Mouse (Mus musculus): ENCODE data around the gene Matn1. TPM values are rescaled to one million over a fixed set of nuclear protein-coding genes. Genes with fewer than 3 reads are reported as not detected.
A peak's percentile ranks its signal among the peaks of the same experiment; 100 is the strongest.

Matn1 gene
- 1.1 and 4.1 TPM in 2 replicates for polyA plus RNA-seq (2012; ENCODE audit: insufficient read depth, low replicate concordance)

- H3K27me3 ChIP-seq (replicated peaks), result peaks cover 9% of the 10 kb centered on the region
- peaks cover 7% of the 10 kb centered on the region for H3K36me3 ChIP-seq (replicated peaks; ENCODE audit: low read length)
- no peaks in the 10 kb centered on the region for H3K9me3 ChIP-seq
- peak within 1 kb of the TSS; percentile 55 for H3K4me3 ChIP-seq (replicated peaks)
- TF ChIP-seq GATA1 (IDR thresholded peaks at IDR 0.05; ENCODE audit: borderline replicate concordance, low read length), result no peak
- TF ChIP-seq FLI1 (IDR thresholded peaks at IDR 0.05; ENCODE audit: low read length), result no peak
- H3K4me1 ChIP-seq, result peaks cover 69% of the 10 kb centered on the region
Observed at GRCm38 (mm10) chr4:130944112-130944511, at the start of gene Matn1. Gene Matn1, plus strand, starts transcription at chr4:130944385.

DNA sequence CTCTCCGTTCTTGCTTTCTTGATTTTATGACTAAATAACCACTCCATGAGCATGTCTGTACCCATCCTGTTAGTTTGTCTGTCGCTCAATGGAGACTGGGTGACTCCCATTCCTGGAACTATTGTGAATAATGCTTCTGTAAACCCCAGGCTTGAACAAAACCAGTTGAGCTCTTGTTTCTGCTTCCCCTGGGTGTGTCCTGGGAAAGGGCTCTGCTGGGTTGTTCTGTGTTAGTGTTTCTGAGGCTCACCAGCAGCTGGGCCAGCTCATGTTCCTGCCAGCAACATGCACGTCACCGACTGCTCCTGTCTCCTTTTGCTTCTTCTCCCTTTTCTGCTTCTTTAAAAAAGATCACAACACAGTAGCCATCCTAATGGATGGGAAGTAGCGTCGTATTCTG lies 48.5 kb upstream of the Matn1 start:
- Histone ChIP-seq H3K4me1 (peaks cover 88% of the 10 kb centered on the region), H3K9me3 (peaks cover 4% of the 10 kb centered on the region), H3K4me3 (replicated peaks) (no peak overlapping the region), H3K36me3 (replicated peaks; ENCODE audit: low read length) (no peaks in the 10 kb centered on the region), H3K27me3 (replicated peaks) (peaks cover 15% of the 10 kb centered on the region)
- TF ChIP-seq FLI1 (IDR thresholded peaks at IDR 0.05; ENCODE audit: low read length), result no peak
- no peak for TF ChIP-seq GATA1 (IDR thresholded peaks at IDR 0.05; ENCODE audit: borderline replicate concordance, low read length)

DNA sequence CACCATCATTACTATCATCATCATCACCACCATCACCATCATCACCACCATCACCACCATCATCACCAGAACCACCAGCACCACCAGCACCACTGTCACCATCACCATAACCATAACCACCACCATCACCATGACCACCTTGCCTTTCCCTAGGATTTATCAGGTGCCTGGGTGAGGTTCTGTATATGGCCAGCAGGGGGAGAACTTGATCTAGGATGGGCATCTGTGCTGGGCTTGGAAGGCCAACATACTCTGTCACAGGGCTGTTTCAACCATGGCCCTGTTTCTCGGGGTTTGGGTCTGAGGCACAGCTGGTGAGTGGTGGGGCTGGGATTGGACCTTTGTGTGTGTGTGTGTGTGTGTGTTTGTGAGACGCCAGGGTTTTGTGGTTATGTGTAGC lies 47.8 kb upstream of the Matn1 start:
- TF ChIP-seq GATA1 (IDR thresholded peaks at IDR 0.05; ENCODE audit: borderline replicate concordance, low read length) (no peak), FLI1 (IDR thresholded peaks at IDR 0.05; ENCODE audit: low read length) (no peak)
- H3K4me3 ChIP-seq (replicated peaks), result peak overlapping the region; percentile 62
- peaks cover 88% of the 10 kb centered on the region for H3K4me1 ChIP-seq
- H3K27me3 ChIP-seq (replicated peaks), result peaks cover 13% of the 10 kb centered on the region
- no peaks in the 10 kb centered on the region for H3K36me3 ChIP-seq (replicated peaks; ENCODE audit: low read length)
- H3K9me3 ChIP-seq, result peaks cover 4% of the 10 kb centered on the region

DNA sequence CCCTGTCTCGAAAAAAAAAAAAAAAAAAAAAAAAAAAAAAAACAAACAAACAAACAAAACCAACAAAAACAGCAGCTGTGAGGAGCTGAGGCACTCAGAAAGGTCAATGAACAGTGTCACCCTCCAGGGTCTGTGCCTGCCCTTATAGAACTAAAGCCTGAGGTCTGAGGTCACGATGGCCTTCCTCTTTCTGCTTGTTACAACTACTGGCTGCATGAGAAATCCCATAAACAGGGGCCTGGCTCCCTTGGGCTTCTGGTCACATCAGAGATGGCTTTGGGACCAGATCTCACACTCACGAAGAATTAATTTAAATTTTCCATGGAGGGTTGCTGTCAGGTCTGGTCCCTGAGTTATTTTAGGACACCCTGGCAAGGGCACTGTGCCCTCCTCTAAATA lies 44.8 kb upstream of the Matn1 start:
- peaks cover 93% of the 10 kb centered on the region for H3K4me1 ChIP-seq
- no peaks in the 10 kb centered on the region for H3K36me3 ChIP-seq (replicated peaks; ENCODE audit: low read length)
- H3K4me3 ChIP-seq (replicated peaks), result no peak overlapping the region
- no peaks in the 10 kb centered on the region for H3K27me3 ChIP-seq (replicated peaks)
- TF ChIP-seq FLI1 (IDR thresholded peaks at IDR 0.05; ENCODE audit: low read length), result no peak
- TF ChIP-seq GATA1 (IDR thresholded peaks at IDR 0.05; ENCODE audit: borderline replicate concordance, low read length), result no peak
- H3K9me3 ChIP-seq, result no peaks in the 10 kb centered on the region

GRCm38 (mm10) chr4:130899782-130900427 lies 44.3 kb upstream of the Matn1 start:
- TF ChIP-seq GATA1 (IDR thresholded peaks at IDR 0.05; ENCODE audit: borderline replicate concordance, low read length) (no peak), FLI1 (IDR thresholded peaks at IDR 0.05; ENCODE audit: low read length) (no peak)
- Histone ChIP-seq H3K4me3 (replicated peaks) (peak overlapping the region; percentile 62), H3K36me3 (replicated peaks; ENCODE audit: low read length) (no peaks in the 10 kb centered on the region), H3K9me3 (no peaks in the 10 kb centered on the region), H3K4me1 (peaks cover 97% of the 10 kb centered on the region), H3K27me3 (replicated peaks) (no peaks in the 10 kb centered on the region)

DNA sequence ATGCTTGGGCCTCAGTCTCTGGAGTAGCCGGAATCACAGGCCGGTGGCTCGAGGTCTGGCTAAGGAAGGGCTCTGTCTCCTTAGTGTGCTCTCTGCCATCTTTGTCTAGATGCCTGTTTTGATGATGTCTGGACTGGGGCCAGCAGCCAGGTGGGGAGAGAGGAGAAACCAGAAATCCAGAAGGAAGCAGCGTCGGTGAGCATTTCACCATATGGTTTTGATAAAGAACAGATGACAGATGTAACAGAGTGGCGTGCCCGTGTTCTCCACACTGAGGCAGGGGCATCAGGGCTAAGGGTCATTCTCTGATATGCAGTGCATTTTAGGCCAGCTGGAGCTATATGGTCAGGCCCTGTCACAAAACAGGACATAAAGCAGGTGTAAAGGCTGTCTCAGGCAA lies 43.4 kb upstream of the Matn1 start:
- peaks cover 100% of the 10 kb centered on the region for H3K4me1 ChIP-seq
- no peaks in the 10 kb centered on the region for H3K9me3 ChIP-seq

DNA sequence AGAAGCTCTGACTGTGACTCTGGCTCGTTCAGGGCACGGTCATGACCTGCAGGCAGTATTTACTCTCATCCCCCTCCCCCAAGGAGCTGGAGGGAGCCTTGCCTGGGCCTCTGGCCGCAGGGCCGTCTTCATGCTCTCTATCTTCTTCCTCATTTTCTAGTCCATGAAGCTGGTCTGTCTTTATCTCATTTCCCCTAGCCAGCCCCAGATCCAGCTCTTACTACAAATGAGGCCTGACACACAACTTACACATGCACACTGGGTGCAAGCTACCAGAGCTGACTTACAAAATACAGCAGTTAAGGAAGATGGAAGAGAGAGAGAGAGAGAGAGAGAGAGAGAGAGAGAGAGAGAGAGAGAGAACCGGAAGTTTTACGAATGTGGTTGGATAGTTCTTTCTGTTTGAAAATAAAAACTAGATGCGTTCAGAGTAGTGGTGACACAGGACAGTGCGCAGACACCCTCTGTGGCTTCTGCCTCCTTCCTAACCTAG lies 41.9 kb upstream of the Matn1 start:
- Histone ChIP-seq H3K4me3 (replicated peaks) (peak overlapping the region; percentile 87), H3K4me1 (peaks cover 100% of the 10 kb centered on the region), H3K9me3 (no peaks in the 10 kb centered on the region), H3K27me3 (replicated peaks) (no peaks in the 10 kb centered on the region), H3K36me3 (replicated peaks; ENCODE audit: low read length) (peaks cover 4% of the 10 kb centered on the region)
- TF ChIP-seq FLI1 (IDR thresholded peaks at IDR 0.05; ENCODE audit: low read length) (no peak), GATA1 (IDR thresholded peaks at IDR 0.05; ENCODE audit: borderline replicate concordance, low read length) (no peak)

More for the DNA sequence above, 43.4 kb upstream of the Matn1 start:
- Histone ChIP-seq H3K27me3 (replicated peaks) (no peaks in the 10 kb centered on the region), H3K36me3 (replicated peaks; ENCODE audit: low read length) (no peaks in the 10 kb centered on the region), H3K4me3 (replicated peaks) (peak overlapping the region; percentile 52)
- TF ChIP-seq GATA1 (IDR thresholded peaks at IDR 0.05; ENCODE audit: borderline replicate concordance, low read length) (no peak), FLI1 (IDR thresholded peaks at IDR 0.05; ENCODE audit: low read length) (no peak)

GRCm38 (mm10) chr4:130905025-130905424 lies 39.2 kb upstream of the Matn1 start:
- H3K27me3 ChIP-seq (replicated peaks), result no peaks in the 10 kb centered on the region
- peak overlapping the region; percentile 88 for H3K4me3 ChIP-seq (replicated peaks)
- H3K4me1 ChIP-seq, result peaks cover 100% of the 10 kb centered on the region
- TF ChIP-seq GATA1 (IDR thresholded peaks at IDR 0.05; ENCODE audit: borderline replicate concordance, low read length) (no peak), FLI1 (IDR thresholded peaks at IDR 0.05; ENCODE audit: low read length) (no peak)
- H3K9me3 ChIP-seq, result no peaks in the 10 kb centered on the region
- H3K36me3 ChIP-seq (replicated peaks; ENCODE audit: low read length), result peaks cover 6% of the 10 kb centered on the region

DNA sequence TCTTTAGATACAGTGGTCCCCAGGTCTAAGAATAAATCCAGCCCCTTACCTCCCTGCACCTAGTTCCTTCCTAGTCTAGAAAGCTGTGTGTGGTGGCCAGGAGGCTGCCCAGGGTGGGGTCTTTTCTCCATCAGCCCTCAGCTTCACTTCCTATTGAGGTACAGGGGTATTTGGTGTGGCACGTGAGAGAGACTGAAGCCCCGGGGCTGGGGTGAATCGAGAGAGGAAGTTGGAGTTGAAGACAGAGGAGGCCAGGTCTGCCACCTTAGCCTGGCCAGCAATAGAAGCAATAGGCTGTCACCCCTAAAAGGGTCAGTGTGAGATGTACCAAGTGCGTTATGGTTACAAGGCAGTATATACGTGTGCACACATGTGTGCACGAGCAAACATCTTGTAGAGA lies 38.3 kb upstream of the Matn1 start:
- TF ChIP-seq GATA1 (IDR thresholded peaks at IDR 0.05; ENCODE audit: borderline replicate concordance, low read length), result no peak
- no peak for TF ChIP-seq FLI1 (IDR thresholded peaks at IDR 0.05; ENCODE audit: low read length)
- H3K36me3 ChIP-seq (replicated peaks; ENCODE audit: low read length), result peaks cover 6% of the 10 kb centered on the region
- no peaks in the 10 kb centered on the region for H3K9me3 ChIP-seq
- peaks cover 100% of the 10 kb centered on the region for H3K4me1 ChIP-seq
- H3K4me3 ChIP-seq (replicated peaks), result peak overlapping the region; percentile 88
- no peaks in the 10 kb centered on the region for H3K27me3 ChIP-seq (replicated peaks)

- H3K4me3 ChIP-seq (replicated peaks), result peak overlapping the region; percentile 88
- no peaks in the 10 kb centered on the region for H3K27me3 ChIP-seq (replicated peaks)
- no peaks in the 10 kb centered on the region for H3K9me3 ChIP-seq
- H3K4me1 ChIP-seq, result peaks cover 100% of the 10 kb centered on the region
- H3K36me3 ChIP-seq (replicated peaks; ENCODE audit: low read length), result peaks cover 6% of the 10 kb centered on the region
- TF ChIP-seq FLI1 (IDR thresholded peaks at IDR 0.05; ENCODE audit: low read length), result no peak
- TF ChIP-seq GATA1 (IDR thresholded peaks at IDR 0.05; ENCODE audit: borderline replicate concordance, low read length), result no peak
Observed at GRCm38 (mm10) chr4:130906296-130906695, 37.9 kb upstream of the Matn1 start.
